11 mouse cellular contexts compared by ENCODE assay signal in the genomic region with DNA sequence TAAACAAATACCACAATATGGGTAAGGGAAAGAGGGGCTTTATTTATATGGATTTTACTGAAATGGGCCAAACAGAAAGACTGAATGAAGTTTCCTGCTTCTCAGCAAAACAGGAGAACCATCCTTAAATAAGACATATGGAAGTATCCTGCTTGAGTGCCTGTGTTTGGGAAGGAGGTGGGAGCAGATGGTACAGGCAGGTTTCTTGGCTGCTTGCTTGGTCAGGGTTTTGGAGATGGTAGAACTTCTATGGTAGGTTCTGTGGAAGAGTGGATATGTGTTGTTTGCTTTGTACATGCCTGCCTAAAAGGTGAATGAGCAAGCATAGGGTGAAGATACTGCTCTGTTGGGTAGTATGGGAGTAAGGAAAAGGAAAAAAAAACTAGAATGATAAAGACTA. TPM values are rescaled to one million over a fixed set of nuclear protein-coding genes. Genes with fewer than 3 reads are reported as not detected.
DNase-seq lines count a peak whose midpoint lies in the region; ATAC-seq and TF ChIP-seq lines count a peak whose summit lies in the region.
"Had no signal": no experiment of that assay in that cellular context is flagged by ENCODE, and none has a peak within 500 bp of the region (broad histone marks: within the 10 kb centered on the region; RNA-seq: fewer than 3 reads in every experiment).

No protein-coding gene starts in this region.

- no peaks in the 10 kb centered on the region for H3K27me3 ChIP-seq in embryonic facial prominence, embryonic 15.5 days
- no peaks in the 10 kb centered on the region for H3K27me3 ChIP-seq in embryonic facial prominence, embryonic 10.5 days (replicated peaks; ENCODE audit: low read depth, poor library complexity, severe bottlenecking)
- no peaks in the 10 kb centered on the region for H3K27me3 ChIP-seq in heart, embryonic 16.5 days (ENCODE audit: control insufficient read depth, insufficient read depth, low read length)
- no peaks in the 10 kb centered on the region for H3K27me3 ChIP-seq in heart, adult 2 months (ENCODE audit: control insufficient read depth, insufficient read depth, low read length)
- H3K27me3 ChIP-seq in midbrain, postnatal 0 days (ENCODE audit: insufficient read depth, low read length): no peaks in the 10 kb centered on the region
- H3K27me3 ChIP-seq in midbrain, embryonic 13.5 days: no peaks in the 10 kb centered on the region
- H3K27me3 ChIP-seq: forebrain, embryonic 12.5 days had no signal

- ATAC-seq in embryonic facial prominence, embryonic 15.5 days (ENCODE audit: insufficient number of reproducible peaks, low FRiP score, low TSS enrichment, low read depth): no peak
- no peak for ATAC-seq in heart, embryonic 16.5 days (replicated peaks; ENCODE audit: extremely low read depth, insufficient read depth, low FRiP score)
- no peak for ATAC-seq in midbrain, postnatal 0 days (ENCODE audit: low FRiP score)
- no peak for ATAC-seq in midbrain, embryonic 13.5 days
- ATAC-seq: inflammation-experienced regulatory T-cells, adult 6 months had no signal

- no peak for DNase-seq in embryonic facial prominence, embryonic 10.5 days (ENCODE audit: low spot score)
- no peak for DNase-seq in heart, adult 2 months
- peak; percentile 32 for DNase-seq in midbrain, postnatal 0 days (ENCODE audit: low spot score)
- DNase-seq in left cerebral cortex, postnatal 4 days: peak; percentile 36
- no peak for DNase-seq in adrenal gland, postnatal 4 days (ENCODE audit: low spot score in 2 of 2)
- DNase-seq: kidney, postnatal 25 days had no signal

- no peak for TF ChIP-seq CTCF in heart, adult 2 months (IDR thresholded peaks at IDR 0.05)
- no peak for TF ChIP-seq CTCF in midbrain, postnatal 0 days (IDR thresholded peaks at IDR 0.05)

- H3K9ac ChIP-seq in embryonic facial prominence, embryonic 15.5 days: no peak overlapping the region
- H3K9ac ChIP-seq in heart, embryonic 16.5 days (ENCODE audit: low read length): no peak overlapping the region
- H3K9ac ChIP-seq in heart, adult 2 months (ENCODE audit: low read depth, low read length): no peak overlapping the region
- H3K9ac ChIP-seq in midbrain, postnatal 0 days (replicated peaks; ENCODE audit: low read length, poor library complexity, severe bottlenecking): no peak overlapping the region
- no peak overlapping the region for H3K9ac ChIP-seq in midbrain, embryonic 13.5 days (replicated peaks)
- H3K9ac ChIP-seq: forebrain, embryonic 12.5 days had no signal

- no peaks in the 10 kb centered on the region for H3K4me1 ChIP-seq in embryonic facial prominence, embryonic 15.5 days
- no peaks in the 10 kb centered on the region for H3K4me1 ChIP-seq in embryonic facial prominence, embryonic 10.5 days
- H3K4me1 ChIP-seq in heart, embryonic 16.5 days (ENCODE audit: control insufficient read depth, insufficient read depth, low read length): peaks cover 15% of the 10 kb centered on the region
- H3K4me1 ChIP-seq in heart, adult 2 months (ENCODE audit: control insufficient read depth, insufficient read depth, low read length): peaks cover 8% of the 10 kb centered on the region
- H3K4me1 ChIP-seq in midbrain, postnatal 0 days (ENCODE audit: insufficient read depth, low read length): peaks cover 1% of the 10 kb centered on the region; the same call in 1 of the 2 replicates
- H3K4me1 ChIP-seq in midbrain, embryonic 13.5 days (replicated peaks): no peaks in the 10 kb centered on the region; the same call in 1 of the 2 replicates

- H3K4me3 ChIP-seq in embryonic facial prominence, embryonic 15.5 days (replicated peaks): no peak overlapping the region
- no peak overlapping the region for H3K4me3 ChIP-seq in embryonic facial prominence, embryonic 10.5 days
- H3K4me3 ChIP-seq in heart, embryonic 16.5 days (ENCODE audit: low read length): no peak overlapping the region
- H3K4me3 ChIP-seq in heart, adult 2 months: no peak overlapping the region
- H3K4me3 ChIP-seq in midbrain, postnatal 0 days (ENCODE audit: low read depth, low read length): no peak overlapping the region
- no peak overlapping the region for H3K4me3 ChIP-seq in midbrain, embryonic 13.5 days (replicated peaks)
- H3K4me3 ChIP-seq: forebrain, embryonic 12.5 days had no signal

- TF ChIP-seq POLR2A in heart, adult 2 months (IDR thresholded peaks at IDR 0.05; ENCODE audit: insufficient read depth, low read depth, low read length): no peak

- 0 out of 2 replicates have a peak overlapping the region, but pooled peaks have one; percentile 28 for H3K27ac ChIP-seq in embryonic facial prominence, embryonic 15.5 days (replicated peaks)
- H3K27ac ChIP-seq in embryonic facial prominence, embryonic 10.5 days (replicated peaks): no peak overlapping the region
- peak overlapping the region; percentile 24; the same call in 1 of the 2 replicates for H3K27ac ChIP-seq in heart, embryonic 16.5 days (ENCODE audit: low read length)
- H3K27ac ChIP-seq in heart, adult 2 months: no peak overlapping the region
- H3K27ac ChIP-seq in midbrain, postnatal 0 days (ENCODE audit: low read depth, low read length): no peak overlapping the region
- no peak overlapping the region for H3K27ac ChIP-seq in midbrain, embryonic 13.5 days
- H3K27ac ChIP-seq: forebrain, embryonic 12.5 days had no signal

- no peak overlapping the region for H3K4me2 ChIP-seq in embryonic facial prominence, embryonic 15.5 days (replicated peaks)
- H3K4me2 ChIP-seq in heart, embryonic 16.5 days (ENCODE audit: low read depth, low read length): no peak overlapping the region
- H3K4me2 ChIP-seq in midbrain, postnatal 0 days (ENCODE audit: low read depth, low read length, poor library complexity, severe bottlenecking): no peak overlapping the region
- H3K4me2 ChIP-seq in midbrain, embryonic 13.5 days (replicated peaks): no peak overlapping the region
- H3K4me2 ChIP-seq: forebrain, embryonic 12.5 days had no signal

- TF ChIP-seq EP300 in heart, adult 2 months (IDR thresholded peaks at IDR 0.05; ENCODE audit: insufficient read depth, low read depth, low read length): no peak

- peaks cover 2% of the 10 kb centered on the region; the same call in 1 of the 2 replicates for H3K79me2 ChIP-seq in heart, adult 2 months (replicated peaks; ENCODE audit: control insufficient read depth, insufficient read depth, low read length)

- no peaks in the 10 kb centered on the region for H3K9me3 ChIP-seq in embryonic facial prominence, embryonic 15.5 days (replicated peaks)
- H3K9me3 ChIP-seq in embryonic facial prominence, embryonic 10.5 days: no peaks in the 10 kb centered on the region
- H3K9me3 ChIP-seq in heart, embryonic 16.5 days (replicated peaks; ENCODE audit: control insufficient read depth, low read length): no peaks in the 10 kb centered on the region
- no peaks in the 10 kb centered on the region for H3K9me3 ChIP-seq in midbrain, postnatal 0 days (ENCODE audit: low read length)
- no peaks in the 10 kb centered on the region for H3K9me3 ChIP-seq in midbrain, embryonic 13.5 days
- H3K9me3 ChIP-seq: forebrain, embryonic 12.5 days had no signal

- no peaks in the 10 kb centered on the region for H3K36me3 ChIP-seq in embryonic facial prominence, embryonic 15.5 days
- H3K36me3 ChIP-seq in embryonic facial prominence, embryonic 10.5 days (replicated peaks): peaks cover 43% of the 10 kb centered on the region
- H3K36me3 ChIP-seq in heart, embryonic 16.5 days (ENCODE audit: control insufficient read depth, insufficient read depth): peaks cover 3% of the 10 kb centered on the region; the same call in 1 of the 2 replicates
- peaks cover 18% of the 10 kb centered on the region for H3K36me3 ChIP-seq in heart, adult 2 months (ENCODE audit: control insufficient read depth, insufficient read depth, low read length)
- H3K36me3 ChIP-seq in midbrain, postnatal 0 days (ENCODE audit: insufficient read depth, low read length): no peaks in the 10 kb centered on the region
- no peaks in the 10 kb centered on the region for H3K36me3 ChIP-seq in midbrain, embryonic 13.5 days

- intact Hi-C loops in heart, adult 2 months (cut with DNase I): no loop called here
- intact Hi-C loops in left cerebral cortex, postnatal 4 days (cut with DNase I): no loop called here

RNA-seq across cellular contexts. Expression of a gene that starts 30.4 kb away (rescaled TPM):
- polyA plus RNA-seq in embryonic facial prominence, embryonic 15.5 days (2015; fragmentation: Nextera tagmentation; extraction: Ambion mirVana): 66.4 and 66.7 TPM in 2 replicates
- polyA plus RNA-seq in embryonic facial prominence, embryonic 10.5 days (2016; fragmentation: Nextera tagmentation; extraction: Ambion mirVana): 139 and 145 TPM in 2 replicates
- polyA plus RNA-seq in heart, embryonic 16.5 days (2015; fragmentation: Nextera tagmentation; extraction: Ambion mirVana): 100 and 108 TPM in 2 replicates
- total RNA-seq in heart, adult 2 months (2021): 10 to 100 TPM; 69.2 to 77.7 TPM
- 39.2 and 74.0 TPM in 2 replicates for polyA plus RNA-seq in heart, adult 2 months (2012; rRNA removed)
- total RNA-seq in midbrain, postnatal 0 days (2014; rRNA removed): 82.5 and 85.4 TPM in 2 replicates
- 62.9 and 69.5 TPM in 2 replicates for polyA plus RNA-seq in midbrain, postnatal 0 days (2015; fragmentation: Nextera tagmentation; extraction: Ambion mirVana)
- 137 and 140 TPM in 2 replicates for polyA plus RNA-seq in midbrain, embryonic 13.5 days (2015; fragmentation: Nextera tagmentation; extraction: Ambion mirVana)
- 100 to 1,000 TPM; 133 to 142 TPM for total RNA-seq in left cerebral cortex, postnatal 4 days (2021)
- total RNA-seq in adrenal gland, postnatal 4 days (2021): 100 to 1,000 TPM in 1 of 2 experiments, 10 to 100 TPM in 1; 94.0 to 103 TPM

Comparison
In these comparisons a context has a peak if more than half of its experiments do, and no peak if none do; other contexts are left out.
1. H3K27ac ChIP-seq: peak in embryonic facial prominence, embryonic 15.5 days (single experiment) and heart, embryonic 16.5 days (single experiment); none in embryonic facial prominence, embryonic 10.5 days (single experiment), heart, adult 2 months (single experiment), midbrain, postnatal 0 days (single experiment) and midbrain, embryonic 13.5 days (single experiment).
2. DNase-seq: peak in midbrain, postnatal 0 days (single experiment) and left cerebral cortex, postnatal 4 days (single experiment); none in embryonic facial prominence, embryonic 10.5 days (single experiment), heart, adult 2 months (0 of 2) and adrenal gland, postnatal 4 days (0 of 2).